Mouse (Mus musculus) hindbrain, postnatal 0 days (tissue): ENCODE data around the gene Slc6a8. TPM values are rescaled to one million over a fixed set of nuclear protein-coding genes. Genes with fewer than 3 reads are reported as not detected.

Source experiments
- ATAC-seq: fragments of 200-750 bp; cut with Nextera tagmentation; 2 replicates; pipeline ENCODE4 v1.8.0; 2017; ENCODE audit warnings: mild to moderate bottlenecking, moderate TSS enrichment, moderate library complexity
- DNase-seq: peaks from one replicate; pipeline ENCODE4 v3.0.0-alpha.2; 2015; ENCODE audit warnings: low spot score
- H3K27ac ChIP-seq: fragments of 300-500 bp; sonication (generic); 2 replicates; pipeline ENCODE4 v1.5.1; 2014; ENCODE audit warnings: mild to moderate bottlenecking
- H3K27me3 ChIP-seq: fragments of 300-500 bp; sonication (generic); 2 replicates; pipeline ENCODE4 v1.6.1; 2014; ENCODE audit warnings: low read length, mixed read lengths; ENCODE audit not compliant: insufficient read depth
- H3K36me3 ChIP-seq: fragments of 300-500 bp; sonication (generic); 2 replicates; pipeline ENCODE4 v1.6.1; 2014; ENCODE audit warnings: low read length, mixed read lengths; ENCODE audit not compliant: insufficient read depth
- H3K4me1 ChIP-seq: fragments of 300-500 bp; sonication (generic); 2 replicates; pipeline ENCODE4 v1.6.1; 2014; ENCODE audit warnings: antibody characterized with exemption, low read length, mixed read lengths; ENCODE audit not compliant: insufficient read depth
- H3K4me2 ChIP-seq: fragments of 300-500 bp; sonication (generic); 2 replicates; pipeline ENCODE4 v1.6.1; 2014; ENCODE audit warnings: low read depth, mild to moderate bottlenecking, low read length, moderate library complexity, mixed read lengths
- H3K4me3 ChIP-seq: fragments of 300-500 bp; sonication (generic); 2 replicates; pipeline ENCODE4 v1.5.1; 2014; ENCODE audit warnings: low read length
- H3K9ac ChIP-seq: fragments of 300-500 bp; sonication (generic); replicated peaks from 2 replicates; pipeline ENCODE4 v1.6.1; 2014; ENCODE audit warnings: mild to moderate bottlenecking, low read length, moderate library complexity, mixed read lengths
- H3K9me3 ChIP-seq: fragments of 300-500 bp; sonication (generic); 2 replicates; pipeline ENCODE4 v1.6.1; 2016; ENCODE audit warnings: low read length, mixed read lengths
- CTCF ChIP-seq: IDR thresholded peaks from 2 replicates; pipeline ENCODE4 v1.5.1; 2016; ENCODE audit warnings: antibody characterized with exemption, control low read depth, low read depth
- WGBS: fragments of 180-500 bp; shearing (Covaris S2); extraction: QIAGEN DNeasy Blood & Tissue Kit; methylation state at CpG from one replicate; pipeline ENCODE4 v1.1.7; 2014; 5-methylcytosine and 5-hydroxymethylcytosine counted together
- polyA plus RNA-seq: library from polyadenylated mRNA; unstranded; fragments of >200 nt; fragmentation: Nextera tagmentation; extraction: Ambion mirVana; gene quantifications from 2 replicates; pipeline ENCODE4 v1.2.1, GENCODE M21; 2015
- total RNA-seq: library from RNA; depleted of rRNA; stranded (reverse); fragments of >200 nt; gene quantifications from 2 replicates; pipeline ENCODE4 v1.2.3, GENCODE M21; 2014

Gene Slc6a8
- total and polyA plus RNA-seq, 2 experiments from 2014 or later: 8.2 to 61.1 TPM

DNA sequence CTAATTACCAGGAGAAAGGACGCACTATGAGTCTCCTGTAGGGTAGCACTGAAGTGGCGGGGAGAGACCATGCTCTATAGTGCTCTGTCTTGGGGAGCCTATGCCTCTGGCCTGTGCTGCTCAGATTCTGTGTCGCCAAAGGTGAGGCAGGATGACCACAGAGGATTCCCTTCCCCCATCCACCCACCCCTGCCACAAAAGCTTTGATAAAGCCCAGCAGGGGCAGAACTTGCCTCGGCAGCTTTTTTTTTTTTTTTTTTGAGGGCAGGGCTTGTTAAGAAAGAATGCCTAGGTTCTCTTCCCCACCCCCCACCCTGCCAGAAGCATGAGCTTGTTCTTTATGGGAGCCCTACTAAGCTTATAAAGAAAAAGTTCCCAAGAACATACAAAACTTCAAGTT is 27.8 kb upstream of the Slc6a8 start:
- TF ChIP-seq CTCF: no peak
- no peaks in the 10 kb centered on the region for H3K36me3 ChIP-seq
- no peaks in the 10 kb centered on the region for H3K4me1 ChIP-seq
- no peak overlapping the region for H3K9ac ChIP-seq
- H3K27ac ChIP-seq: no peak overlapping the region
- no peak overlapping the region for H3K4me2 ChIP-seq
- DNase-seq (no peak), ATAC-seq (no peak)
- H3K9me3 ChIP-seq: no peaks in the 10 kb centered on the region
- no peaks in the 10 kb centered on the region for H3K27me3 ChIP-seq
- H3K4me3 ChIP-seq: no peak overlapping the region
- WGBS: 36% methylated on average over 4 of the region's 4 CpGs

DNA sequence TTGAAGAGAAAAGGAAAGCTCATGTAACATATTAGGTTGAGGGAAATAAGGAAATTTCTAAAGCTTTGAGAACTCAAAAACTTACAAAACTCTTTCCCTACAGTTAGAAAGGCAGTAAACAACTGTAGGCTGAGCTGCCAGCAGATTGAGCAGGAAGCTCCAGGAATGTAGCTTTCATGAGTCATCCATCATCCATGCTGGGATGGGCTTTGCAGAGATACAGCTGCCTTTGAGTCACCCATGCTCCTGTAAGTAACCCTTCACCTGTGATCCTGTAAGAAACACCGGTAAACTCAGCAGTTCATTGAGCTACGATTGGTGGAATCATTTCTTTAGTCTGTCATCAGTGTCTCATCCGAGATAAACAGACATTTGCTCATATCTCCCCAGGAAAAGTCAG is 22.1 kb upstream of the Slc6a8 start:
- no peak for TF ChIP-seq CTCF
- 74% methylated on average over 3 of the region's 3 CpGs for WGBS
- no peaks in the 10 kb centered on the region for H3K36me3 ChIP-seq

GRCm38 (mm10) chrX:73653392-73653791 is 19.6 kb upstream of the Slc6a8 start:
- Histone ChIP-seq H3K9me3 (no peaks in the 10 kb centered on the region), H3K27me3 (no peaks in the 10 kb centered on the region), H3K27ac (no peak overlapping the region), H3K4me1 (no peaks in the 10 kb centered on the region), H3K36me3 (no peaks in the 10 kb centered on the region), H3K4me2 (no peak overlapping the region), H3K4me3 (no peak overlapping the region), H3K9ac (no peak overlapping the region)
- no peak for ATAC-seq
- TF ChIP-seq CTCF: no peak
- no peak for DNase-seq
- 84% methylated on average over 6 of the region's 6 CpGs for WGBS

More for the DNA sequence above, 22.1 kb upstream of the Slc6a8 start:
- no peak overlapping the region for H3K27ac ChIP-seq
- H3K27me3 ChIP-seq: no peaks in the 10 kb centered on the region
- no peak overlapping the region for H3K4me2 ChIP-seq
- H3K9me3 ChIP-seq: no peaks in the 10 kb centered on the region
- no peaks in the 10 kb centered on the region for H3K4me1 ChIP-seq
- H3K9ac ChIP-seq: no peak overlapping the region
- DNase-seq: no peak
- H3K4me3 ChIP-seq: no peak overlapping the region
- ATAC-seq: no peak

GRCm38 (mm10) chrX:73654177-73654576 is 18.8 kb upstream of the Slc6a8 start:
- DNase-seq: peak; percentile 79
- H3K27ac ChIP-seq: no peak overlapping the region
- 19% methylated on average over 6 of the region's 6 CpGs for WGBS
- H3K36me3 ChIP-seq: no peaks in the 10 kb centered on the region
- H3K27me3 ChIP-seq: no peaks in the 10 kb centered on the region
- H3K4me1 ChIP-seq: no peaks in the 10 kb centered on the region
- no peak overlapping the region for H3K9ac ChIP-seq
- no peak overlapping the region for H3K4me2 ChIP-seq
- peak; percentile 93 for TF ChIP-seq CTCF
- H3K4me3 ChIP-seq: no peak overlapping the region
- peak; percentile 75 for ATAC-seq
- no peaks in the 10 kb centered on the region for H3K9me3 ChIP-seq

DNA sequence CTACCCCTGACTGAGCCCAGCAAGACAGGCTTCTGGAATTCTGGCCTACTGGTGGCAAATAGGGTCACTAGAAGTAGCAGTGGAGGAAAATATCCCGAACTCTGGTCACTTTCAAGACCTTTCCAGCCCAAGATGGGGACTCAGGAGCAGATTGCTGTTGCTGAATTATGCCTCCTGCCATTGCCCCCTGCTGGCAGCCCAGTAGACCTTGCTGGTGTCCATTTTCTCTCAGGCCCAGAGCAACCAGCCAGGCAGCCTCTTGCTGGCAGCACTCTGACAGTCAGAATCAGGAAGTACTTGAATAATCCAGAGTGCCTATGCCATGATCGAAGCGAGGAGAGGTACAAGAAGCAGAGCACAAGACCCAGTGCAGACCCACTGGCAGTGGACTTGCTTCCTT is 17.4 kb upstream of the Slc6a8 start:
- TF ChIP-seq CTCF: peak; percentile 52
- H3K9me3 ChIP-seq: no peaks in the 10 kb centered on the region
- ATAC-seq: no peak
- H3K27me3 ChIP-seq: no peaks in the 10 kb centered on the region
- no peak overlapping the region for H3K4me2 ChIP-seq
- H3K36me3 ChIP-seq: no peaks in the 10 kb centered on the region
- H3K4me3 ChIP-seq: no peak overlapping the region
- no peak overlapping the region for H3K27ac ChIP-seq
- DNase-seq: peak; percentile 31
- WGBS: 68% methylated on average over 3 of the region's 3 CpGs
- H3K4me1 ChIP-seq: no peaks in the 10 kb centered on the region
- H3K9ac ChIP-seq: no peak overlapping the region

DNA sequence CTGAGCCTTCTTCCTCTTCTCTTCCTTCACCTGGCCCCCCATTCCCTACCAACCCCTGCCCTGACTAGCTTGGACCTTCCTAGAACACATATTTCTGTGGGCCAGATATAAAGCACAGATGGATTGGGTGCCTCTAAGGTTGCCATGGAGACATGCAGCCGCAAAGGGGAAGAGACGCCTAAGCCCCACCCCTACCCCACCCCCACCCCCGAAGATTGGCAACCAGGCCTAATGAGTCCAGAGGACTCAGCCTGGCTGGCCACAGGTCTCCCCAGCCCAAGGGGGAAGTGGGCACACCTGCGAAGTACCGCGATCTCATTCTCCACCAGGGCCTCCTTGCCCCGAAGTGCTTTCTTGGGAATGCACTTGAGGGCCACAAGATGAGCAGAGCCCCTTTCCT is 14.6 kb upstream of the Slc6a8 start:
- no peaks in the 10 kb centered on the region for H3K27me3 ChIP-seq
- WGBS: 49% methylated on average over 7 of the region's 7 CpGs
- ATAC-seq: no peak

GRCm38 (mm10) chrX:73658936-73659574 is 13.9 kb upstream of the Slc6a8 start:
- WGBS: 47% methylated on average over 13 of the region's 13 CpGs
- no peak for TF ChIP-seq CTCF
- peak overlapping the region; percentile 67 for H3K9ac ChIP-seq
- H3K27me3 ChIP-seq: no peaks in the 10 kb centered on the region
- H3K4me3 ChIP-seq: peak overlapping the region; percentile 46
- DNase-seq (peak; percentile 23), ATAC-seq (peak; percentile 42)
- no peaks in the 10 kb centered on the region for H3K4me1 ChIP-seq
- H3K4me2 ChIP-seq: peak overlapping the region; percentile 60
- no peaks in the 10 kb centered on the region for H3K36me3 ChIP-seq
- peak overlapping the region; percentile 80 for H3K27ac ChIP-seq
- no peaks in the 10 kb centered on the region for H3K9me3 ChIP-seq

More for the DNA sequence above, 14.6 kb upstream of the Slc6a8 start:
- Histone ChIP-seq H3K9me3 (no peaks in the 10 kb centered on the region), H3K9ac (no peak overlapping the region), H3K4me3 (peak overlapping the region; percentile 46), H3K4me2 (peak overlapping the region; percentile 60), H3K27ac (no peak overlapping the region; the same call in 1 of the 2 replicates), H3K36me3 (no peaks in the 10 kb centered on the region), H3K4me1 (no peaks in the 10 kb centered on the region)
- DNase-seq: peak; percentile 15
- TF ChIP-seq CTCF: no peak
